Mouse (Mus musculus): ENCODE results near the gene Socs1. TPM values are rescaled to one million over a fixed set of nuclear protein-coding genes. Genes with fewer than 3 reads are reported as not detected.

Socs1 gene
- total RNA-seq, 2 experiments from 2014 or later = 6.4 to 7.0 TPM

DNA sequence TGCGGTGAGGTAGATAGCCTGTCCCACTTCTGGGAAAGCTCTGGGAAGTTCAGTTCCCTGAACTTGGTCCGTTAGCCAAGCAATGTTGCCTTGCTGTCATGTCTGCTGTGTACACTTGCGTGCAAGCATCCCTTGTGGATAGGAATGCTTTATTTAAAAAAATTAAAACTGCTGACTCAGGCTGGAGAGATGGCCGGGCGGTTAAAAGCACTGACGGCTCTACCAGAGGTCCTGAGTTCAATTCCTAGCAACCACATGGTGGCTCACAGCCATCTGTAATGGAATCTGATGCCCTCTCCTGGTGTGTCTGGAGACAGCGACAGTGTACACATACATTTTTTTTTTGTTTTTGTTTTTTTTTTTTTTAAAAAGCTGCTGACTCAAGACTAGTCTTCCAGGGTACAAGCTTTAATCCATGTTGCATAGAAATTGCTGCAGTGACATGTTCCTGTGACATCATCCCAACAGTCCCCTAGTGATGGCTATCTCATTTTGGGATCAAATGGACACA lies 2.3 kb upstream of the Socs1 start:
- DNase-seq (ENCODE audit: low spot score in 2 of 2) = no peak

DNA sequence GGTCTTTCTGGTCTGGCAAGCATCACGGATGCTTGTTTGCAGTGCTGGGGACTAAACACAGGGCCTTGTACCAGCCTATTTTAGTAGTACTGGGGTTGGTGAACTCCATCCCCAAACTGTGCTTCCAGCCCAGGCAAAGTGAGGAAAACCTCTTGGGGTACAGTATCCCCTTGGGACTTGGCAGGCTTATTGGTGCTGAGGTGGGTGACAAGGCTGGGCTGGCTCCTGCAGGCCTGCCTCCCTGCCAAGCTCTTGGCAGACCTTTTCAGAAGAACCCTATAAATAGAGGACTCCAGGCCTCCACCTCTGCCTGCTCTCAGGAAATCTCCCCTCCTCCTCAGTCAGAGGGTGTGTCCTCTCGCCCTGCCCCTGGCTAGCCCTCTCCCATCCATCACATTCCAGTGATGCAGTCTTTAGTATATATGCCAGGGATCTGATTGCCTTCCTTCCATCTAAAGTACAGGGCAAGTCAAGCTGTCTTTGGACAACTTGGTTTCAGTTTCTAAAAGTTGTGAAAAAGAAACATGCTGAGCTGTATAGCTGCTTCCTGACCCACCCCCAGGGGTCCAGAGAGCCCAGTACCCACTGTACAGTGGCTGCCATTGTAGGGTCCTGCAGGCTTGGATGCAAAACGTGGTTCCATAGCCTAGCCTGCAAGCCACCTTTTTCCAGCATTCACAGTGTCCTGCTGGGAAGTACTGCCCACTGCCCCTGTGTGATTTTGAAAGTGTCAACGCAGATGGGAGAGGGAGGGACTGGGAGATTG lies 1.6 kb upstream of the Socs1 start:
- DNase-seq (ENCODE audit: low spot score in 2 of 2) = no peak

DNA sequence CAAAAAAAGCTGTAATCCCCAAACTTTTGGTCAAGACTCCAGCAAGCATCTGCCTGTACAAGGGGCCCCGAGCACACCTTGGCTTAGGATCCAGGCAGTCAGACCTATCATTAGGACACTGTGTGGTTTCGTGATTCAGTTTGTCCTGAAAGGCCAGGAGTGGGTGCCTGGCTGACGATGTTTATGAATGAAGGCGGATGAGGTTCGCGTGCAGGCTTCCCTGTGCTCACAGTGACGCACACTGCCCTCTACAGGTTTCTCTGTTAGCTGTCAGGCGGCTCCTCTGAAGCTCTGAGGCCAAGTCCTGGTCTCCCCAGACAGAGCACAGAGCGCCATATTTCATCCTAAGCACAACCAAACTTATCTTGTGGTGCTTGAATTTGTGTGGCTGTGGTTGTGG lies 952 bp upstream of the Socs1 start:
- DNase-seq (ENCODE audit: low spot score in 2 of 2) = peak; percentile 41 to 61

DNA sequence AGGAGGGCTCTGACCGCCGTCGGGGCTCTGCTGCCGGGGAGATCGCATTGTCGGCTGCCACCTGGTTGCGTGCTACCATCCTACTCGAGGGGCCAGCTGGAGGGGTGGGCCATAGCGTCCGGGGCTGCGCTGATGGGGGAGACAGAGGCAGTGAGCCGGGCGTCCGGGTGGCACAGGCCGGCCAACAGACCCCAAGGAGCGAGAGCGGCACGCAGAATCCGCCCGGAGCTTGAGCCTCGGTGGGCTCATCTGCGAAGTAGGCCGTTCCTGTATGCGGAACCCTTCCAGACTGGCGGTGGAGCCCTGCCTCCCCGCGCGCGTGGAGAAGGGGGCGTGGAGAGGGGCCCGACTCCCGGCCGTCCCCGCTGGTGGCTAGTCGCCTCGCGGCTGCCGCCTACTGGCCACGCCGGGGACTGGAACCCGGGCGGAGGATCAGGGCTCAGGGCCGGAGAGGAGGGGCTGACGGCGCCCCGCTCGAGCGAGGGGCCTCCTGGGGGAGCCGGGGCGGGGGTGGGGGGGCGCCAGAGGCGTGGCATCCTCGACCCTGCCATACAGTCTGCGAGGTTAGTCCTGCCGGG lies 454 bp downstream of the Socs1 start:
- DNase-seq (ENCODE audit: low spot score in 2 of 2) = peak; percentile 93 to 95

DNA sequence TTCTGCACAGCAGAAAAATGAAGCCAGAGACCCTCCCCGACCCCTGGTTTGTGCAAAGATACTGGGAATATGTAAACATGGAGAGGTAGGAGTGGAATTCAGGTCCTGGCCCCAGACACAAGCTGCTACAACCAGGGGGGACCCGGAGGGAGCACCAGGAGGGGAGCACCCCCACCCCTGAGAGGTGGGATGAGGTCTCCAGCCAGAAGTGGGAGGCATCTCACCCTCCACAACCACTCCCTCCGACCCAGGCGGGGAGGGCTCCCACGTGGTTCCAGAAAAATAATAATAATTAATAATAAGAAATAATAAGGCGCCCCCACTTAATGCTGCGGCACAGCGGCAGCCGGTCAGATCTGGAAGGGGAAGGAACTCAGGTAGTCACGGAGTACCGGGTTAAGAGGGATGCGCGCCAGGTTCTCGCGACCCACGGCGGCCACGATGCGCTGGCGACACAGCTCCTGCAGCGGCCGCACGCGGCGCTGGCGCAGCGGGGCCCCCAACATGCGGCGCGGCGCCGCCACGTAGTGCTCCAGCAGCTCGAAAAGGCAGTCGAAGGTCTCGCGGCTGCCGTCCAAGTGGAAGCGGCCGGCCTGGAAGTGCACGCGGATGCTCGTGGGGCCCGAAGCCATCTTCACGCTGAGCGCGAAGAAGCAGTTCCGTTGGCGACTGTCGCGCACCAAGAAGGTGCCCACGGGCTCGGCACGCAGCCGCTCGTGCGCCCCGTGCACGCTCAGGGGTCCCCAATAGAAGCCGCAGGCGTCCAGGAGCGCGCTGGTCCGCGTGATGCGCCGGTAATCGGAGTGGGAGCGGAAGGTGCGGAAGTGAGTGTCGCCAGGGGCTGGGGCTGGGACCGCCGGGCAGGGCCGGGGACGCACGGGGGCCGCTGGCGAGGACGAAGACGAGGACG lies 1.2 kb downstream of the Socs1 start:
- DNase-seq (ENCODE audit: low spot score in 2 of 2) = no peak

DNA sequence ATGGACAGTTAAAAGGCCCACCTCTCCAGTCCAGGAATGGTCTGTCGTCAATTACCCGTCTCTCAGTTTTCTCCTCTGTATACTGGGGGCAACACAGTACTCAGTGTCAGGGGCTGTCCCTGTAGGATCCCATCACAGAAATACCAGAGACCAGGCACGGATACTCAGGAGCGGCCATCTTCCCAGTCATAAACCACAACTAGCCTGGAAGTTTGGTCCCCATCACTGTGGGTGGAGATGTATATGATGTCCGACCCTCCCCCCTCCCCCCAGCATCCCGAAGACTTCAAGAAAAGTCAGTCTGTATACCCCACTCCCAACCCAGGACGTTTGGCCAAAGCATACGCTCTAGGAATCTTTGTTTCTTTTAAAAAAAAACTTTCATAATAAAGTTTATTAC lies 1.9 kb downstream of the Socs1 start:
- DNase-seq (ENCODE audit: low spot score in 2 of 2) = no peak

DNA sequence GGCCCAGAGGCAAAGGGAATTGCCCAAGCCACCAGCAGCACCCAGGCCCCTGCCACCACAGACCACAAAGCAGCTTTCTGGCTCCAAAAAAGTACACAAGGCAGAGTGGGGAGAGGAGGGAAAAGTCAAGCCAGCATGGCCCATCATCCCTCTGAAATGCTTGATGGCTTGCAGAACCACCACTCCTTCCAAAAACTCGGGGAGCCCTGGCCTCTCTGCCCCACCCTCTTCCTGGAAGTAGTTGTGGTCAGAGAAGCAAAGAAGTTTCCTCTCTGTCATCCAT lies 2.2 kb downstream of the Socs1 start:
- no peak for DNase-seq (ENCODE audit: low spot score in 2 of 2)

DNA sequence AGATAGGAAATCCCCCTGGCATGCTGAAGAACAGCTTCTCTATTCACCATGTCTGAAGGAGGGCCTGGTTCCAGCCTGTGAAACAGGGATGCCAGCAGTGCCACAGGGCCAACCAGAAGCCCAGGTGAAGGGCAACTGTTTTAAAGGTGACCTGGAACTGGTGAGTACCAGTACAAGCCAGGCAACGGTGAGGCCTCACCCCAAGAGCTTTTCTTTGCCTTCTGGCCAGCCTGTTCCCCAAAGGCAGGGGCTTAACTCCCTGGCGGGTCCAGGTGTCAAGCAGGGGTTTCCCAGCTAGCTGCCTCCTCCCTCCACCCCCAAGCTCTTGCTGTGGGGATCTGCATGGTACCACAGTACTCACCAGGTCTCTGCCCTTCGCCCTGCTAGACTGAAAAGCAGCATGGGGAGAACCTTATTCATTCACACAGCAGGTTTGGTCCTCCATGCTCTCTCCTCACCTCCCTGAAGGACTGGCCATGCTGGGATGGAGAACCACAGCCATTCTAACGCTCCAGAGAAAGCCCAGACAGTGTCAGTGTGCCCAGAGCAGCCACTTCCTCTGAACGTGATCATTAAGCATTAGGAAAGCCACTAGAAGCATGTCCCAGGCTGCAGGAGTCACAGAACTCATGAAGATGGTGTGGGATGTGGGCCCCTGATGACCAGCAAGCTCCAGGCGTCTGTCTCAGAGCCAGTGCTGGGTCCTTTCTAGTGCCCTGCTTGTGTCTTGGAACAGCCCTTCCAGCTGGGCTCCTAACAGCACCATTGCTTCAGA lies 2.8 kb downstream of the Socs1 start:
- no peak for DNase-seq (ENCODE audit: low spot score in 2 of 2)

DNA sequence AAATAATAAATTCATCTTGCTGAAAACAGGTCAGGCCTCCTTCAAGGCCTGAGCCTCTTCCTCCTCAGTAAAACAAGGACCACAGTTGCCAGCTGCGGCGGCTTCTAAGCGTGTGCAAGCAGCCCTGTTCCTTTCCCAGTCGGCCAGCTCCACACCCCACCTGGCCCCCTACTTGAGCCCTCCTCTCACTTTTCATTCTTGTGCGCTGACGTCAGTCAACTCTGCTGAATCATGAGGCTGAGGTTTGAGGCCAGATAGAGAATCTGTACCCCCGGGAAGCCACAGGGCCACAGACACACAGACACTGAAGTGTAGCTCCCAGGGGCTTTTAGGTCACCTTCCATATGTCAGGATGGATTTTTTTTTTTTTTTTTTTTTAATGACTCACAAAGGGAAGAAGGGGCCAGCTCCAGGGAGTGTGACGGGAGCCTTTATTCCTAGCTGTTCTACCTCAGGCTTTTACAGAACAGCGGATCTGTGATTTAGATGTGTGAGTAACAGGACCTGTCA lies 3.4 kb downstream of the Socs1 start:
- no peak for DNase-seq (ENCODE audit: low spot score in 2 of 2)

DNA sequence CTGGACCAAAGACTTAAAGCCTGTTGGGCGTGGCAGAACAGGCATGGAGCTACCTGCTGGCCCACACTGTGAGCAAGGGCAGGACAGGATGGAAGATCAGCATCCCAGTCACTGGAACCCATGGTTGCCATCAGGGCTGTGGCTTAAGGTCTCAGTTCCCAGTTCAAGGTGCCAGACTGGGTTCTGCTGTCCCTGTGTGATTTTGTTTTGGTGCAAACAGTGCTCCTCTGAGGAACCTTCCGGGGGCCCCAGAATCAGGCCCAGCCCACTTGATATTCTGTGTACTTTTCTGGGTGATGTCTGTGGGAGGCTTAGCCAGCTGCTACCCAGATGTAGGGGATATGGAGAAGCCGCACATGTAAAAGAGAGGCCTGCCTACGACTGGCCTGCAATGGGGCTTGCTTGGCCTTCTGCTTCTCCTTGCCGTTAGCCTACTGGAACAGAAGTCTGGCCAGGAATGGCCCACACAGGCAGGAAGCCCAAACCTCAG lies 4.7 kb downstream of the Socs1 start:
- no peak for DNase-seq (ENCODE audit: low spot score in 2 of 2)

DNA sequence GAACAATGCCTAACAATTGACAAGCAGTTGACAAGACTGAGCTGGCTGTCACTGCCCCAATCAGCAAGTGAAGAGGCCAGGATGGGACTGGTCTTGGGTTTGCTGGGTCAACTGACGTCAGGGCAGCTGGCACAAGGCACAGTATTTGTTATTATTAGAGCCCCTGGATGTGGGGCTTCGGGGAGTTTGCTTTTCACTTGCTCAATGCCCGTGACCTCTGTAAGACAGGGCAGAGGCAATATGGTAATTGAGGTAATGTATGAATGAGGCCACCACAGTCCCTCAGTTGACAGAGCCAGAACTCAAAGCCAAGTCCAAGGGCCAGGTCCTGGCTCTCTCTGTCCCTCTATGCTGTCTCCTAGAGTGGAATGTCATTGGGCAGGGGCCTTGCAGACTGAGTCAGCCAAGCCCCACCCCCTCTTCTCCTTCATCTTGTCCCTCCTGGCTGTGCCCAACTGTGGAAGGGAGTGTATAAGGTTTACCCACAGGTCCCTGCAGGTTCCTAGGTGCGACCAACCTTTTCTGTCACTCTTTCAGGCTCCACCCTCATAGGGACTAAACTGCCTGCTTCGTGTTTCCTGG lies 7.7 kb downstream of the Socs1 start:
- no peak for DNase-seq (ENCODE audit: low spot score in 2 of 2)

DNA sequence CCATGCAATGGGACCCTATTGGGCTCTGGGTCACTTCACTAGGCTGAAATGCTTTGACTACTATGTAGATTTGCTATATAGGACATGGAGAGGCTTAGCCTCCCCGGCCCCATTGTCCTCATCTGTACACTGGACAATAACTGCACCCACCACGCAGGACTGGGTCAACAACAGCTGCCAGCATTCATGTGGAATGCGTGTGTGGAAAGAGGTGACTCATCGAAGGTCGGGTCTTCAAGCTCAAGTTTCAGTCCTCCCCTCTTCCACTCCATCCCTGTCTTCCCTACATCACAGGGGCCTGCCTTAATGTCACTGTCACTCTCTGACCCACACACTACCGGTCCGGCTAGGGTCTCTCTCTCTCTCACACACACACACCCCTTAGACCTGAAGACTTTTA lies 9.0 kb downstream of the Socs1 start:
- no peak for DNase-seq (ENCODE audit: low spot score in 2 of 2)

DNA sequence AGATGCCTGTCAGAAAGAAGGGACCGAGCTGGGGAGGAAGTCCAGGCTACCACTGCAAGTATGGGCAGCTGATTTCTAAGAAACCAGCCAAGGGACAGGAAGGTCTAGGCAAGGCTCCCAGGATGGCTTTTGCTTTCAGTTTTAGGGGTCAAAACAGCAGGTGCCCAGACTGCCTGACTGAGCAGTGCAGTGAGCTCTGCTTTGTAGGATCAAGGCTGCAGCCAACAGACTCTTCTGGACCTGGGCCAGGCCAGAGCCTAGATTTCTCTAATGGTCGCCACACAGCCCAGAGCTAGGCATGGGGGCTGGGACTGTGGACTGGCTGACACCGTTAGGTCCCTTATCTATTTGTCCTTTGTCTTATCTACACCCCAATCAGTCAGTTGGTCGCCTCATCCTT lies 10.6 kb downstream of the Socs1 start:
- no peak for DNase-seq (ENCODE audit: low spot score in 2 of 2)

DNA sequence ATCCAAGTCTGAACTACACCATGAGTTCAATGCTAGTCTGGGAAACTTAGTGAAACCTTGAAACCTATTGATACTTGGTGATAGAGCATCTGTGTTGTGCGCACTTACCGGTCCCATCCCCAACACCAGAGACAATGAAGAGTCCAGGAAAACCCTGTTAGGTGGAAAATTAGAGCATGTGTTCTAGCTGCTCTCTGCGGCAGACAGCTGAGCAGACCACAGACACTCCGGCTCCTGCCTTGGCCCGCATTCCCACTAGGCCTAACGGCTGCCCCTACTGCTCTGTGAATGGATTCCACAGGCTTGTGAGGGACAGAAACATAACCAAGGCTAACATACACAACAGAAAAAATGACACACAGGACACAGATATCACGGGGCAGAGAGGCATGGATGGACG lies 11.8 kb downstream of the Socs1 start:
- no peak for DNase-seq (ENCODE audit: low spot score in 2 of 2)

DNA sequence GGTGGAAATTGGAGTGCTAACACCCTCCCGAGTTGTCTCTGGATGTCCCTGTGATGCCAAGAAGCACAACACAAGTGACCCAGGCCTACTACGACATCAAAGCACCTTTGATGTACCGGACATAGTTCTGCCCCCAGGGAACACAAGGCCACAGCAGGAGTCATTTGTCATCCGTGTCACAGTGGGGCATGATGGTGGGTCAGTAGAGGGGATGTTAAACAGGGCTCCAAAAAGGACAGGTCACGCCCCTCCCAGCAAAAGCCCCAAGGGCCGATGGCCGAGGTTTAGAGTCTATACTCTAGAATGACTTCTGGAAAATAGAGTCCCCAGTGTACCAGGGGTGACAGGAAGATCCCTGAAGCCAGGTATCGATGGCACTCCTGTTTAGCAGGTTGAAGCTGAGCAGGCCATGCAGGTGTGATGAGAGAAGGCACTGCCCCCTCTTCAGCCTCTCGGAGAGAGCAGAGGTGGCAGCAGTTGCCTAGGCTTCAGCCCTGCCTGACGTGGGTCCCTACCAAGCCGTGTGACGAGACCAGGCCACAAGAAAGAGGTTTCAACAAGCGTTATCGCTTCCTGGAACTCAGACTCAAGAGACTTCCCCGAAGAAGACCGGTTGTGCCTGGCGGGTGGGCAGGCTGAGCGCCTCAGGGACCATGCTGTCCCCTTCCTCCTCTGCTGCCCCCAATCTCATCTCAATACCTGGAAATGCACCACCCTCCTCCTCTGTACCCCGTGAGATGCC lies 13.4 kb downstream of the Socs1 start:
- no peak for DNase-seq (ENCODE audit: low spot score in 2 of 2)

DNA sequence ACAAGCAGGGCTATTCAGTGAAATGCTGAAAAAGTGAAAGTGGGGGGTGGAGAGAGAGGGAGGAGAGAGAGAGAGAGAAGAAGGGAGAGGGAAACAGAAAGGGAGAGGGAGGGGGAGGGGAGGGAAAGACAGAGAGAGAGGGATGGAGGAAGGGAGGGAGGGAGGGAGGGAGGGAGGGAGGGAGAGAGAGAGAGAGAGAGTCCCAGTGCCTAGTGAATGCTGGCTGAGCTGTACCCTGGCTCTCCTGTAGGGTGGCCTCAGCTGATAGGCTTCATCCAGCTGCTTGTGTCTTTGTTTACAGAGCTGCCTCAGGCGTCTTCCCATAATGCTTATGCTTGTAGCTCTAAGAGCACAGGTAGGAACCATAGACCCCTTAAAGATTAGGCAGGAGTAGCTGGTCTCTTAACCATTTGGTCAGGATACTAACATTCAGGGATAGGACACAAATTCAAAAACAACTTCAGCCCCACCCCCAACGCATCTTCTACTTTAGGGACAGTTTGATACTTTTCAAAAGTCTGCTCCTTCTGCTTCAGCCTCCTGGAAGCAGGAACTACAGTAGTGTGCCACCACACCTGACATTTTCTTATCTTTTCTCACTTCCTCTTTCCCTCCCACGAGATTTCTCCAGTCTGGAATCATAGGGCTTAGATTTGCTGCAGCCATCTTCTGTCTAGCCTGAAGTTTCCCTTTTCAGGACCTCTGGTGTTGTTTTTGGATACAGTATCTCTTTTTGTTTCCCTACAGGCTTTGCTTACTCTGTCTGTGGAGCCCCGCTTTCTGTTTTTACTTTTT lies 14.6 kb downstream of the Socs1 start:
- DNase-seq (ENCODE audit: low spot score in 2 of 2) = no peak

DNA sequence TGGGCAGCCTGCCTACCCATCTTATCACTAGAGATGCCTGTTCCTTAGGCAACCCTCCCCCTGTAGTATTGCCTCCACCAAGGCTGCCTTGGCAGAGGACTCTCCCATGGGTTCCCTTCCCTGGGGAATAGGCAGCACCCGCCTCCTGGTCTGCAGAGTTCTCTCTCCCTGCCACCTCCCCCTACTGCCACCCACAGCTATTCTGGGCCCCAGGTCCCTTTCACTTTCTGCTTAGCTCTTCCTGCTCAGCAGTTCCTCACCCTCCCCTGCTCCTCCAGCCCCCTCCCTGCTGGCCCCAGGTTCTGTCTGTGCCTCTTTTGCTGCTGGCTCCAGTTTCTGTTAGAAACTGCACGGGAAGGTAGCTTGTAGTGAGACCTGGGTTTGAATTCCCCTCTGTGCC lies 15.7 kb downstream of the Socs1 start:
- DNase-seq (ENCODE audit: low spot score in 2 of 2) = no peak

DNA sequence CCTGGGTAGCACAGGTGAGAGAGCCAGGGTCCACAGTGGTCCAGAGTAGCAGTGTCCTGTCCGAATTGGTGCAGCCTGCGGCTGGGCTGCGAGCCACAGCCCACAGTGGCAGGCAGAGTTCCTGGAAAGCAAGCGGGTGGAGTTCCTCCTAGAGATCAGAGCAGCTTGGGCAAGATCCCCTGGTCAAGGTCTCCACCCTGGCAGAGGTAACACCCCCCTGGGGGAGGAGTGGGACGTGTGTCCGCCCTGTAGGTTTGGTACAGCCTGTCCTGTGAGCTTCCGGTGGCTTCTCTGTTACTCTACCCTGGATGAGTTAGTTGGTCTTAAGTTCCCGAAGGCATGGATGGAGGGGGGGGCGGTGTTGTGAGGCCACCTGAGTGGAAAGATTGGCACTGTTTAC lies 16.5 kb downstream of the Socs1 start:
- DNase-seq (ENCODE audit: low spot score in 2 of 2) = peak in 1 of 2 experiments; percentile 32

DNA sequence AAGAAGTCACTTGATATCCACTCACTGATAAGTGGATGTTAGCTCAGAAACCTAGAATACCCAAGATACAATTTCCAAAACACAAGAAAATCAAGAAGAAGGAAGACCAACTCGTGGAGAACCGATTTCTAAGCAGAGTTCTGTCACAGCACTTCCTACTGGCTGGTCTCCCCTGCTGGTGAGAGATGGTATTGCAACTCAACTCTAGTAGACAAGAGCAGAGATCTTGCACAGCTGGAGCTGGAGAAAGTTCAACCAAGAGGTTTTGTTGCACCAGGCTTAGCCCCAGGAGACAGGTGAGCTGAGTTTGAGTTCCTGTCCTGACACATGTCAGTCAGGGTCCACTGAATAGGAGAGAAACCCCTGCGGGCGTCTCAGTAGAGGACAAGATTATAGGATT lies 18.2 kb downstream of the Socs1 start:
- peak in 1 of 2 experiments; percentile 57 for DNase-seq (ENCODE audit: low spot score in 2 of 2)

All from adrenal gland, postnatal 4 days (tissue).